Mouse (Mus musculus): ENCODE results near the gene Fndc3b.

The Fndc3b gene

GRCm38 (mm10) chr3:27709096-27709905 lies 1.8 kb downstream of the Fndc3b start:
- DNase-seq = peak; percentile 57 to 68

- no peak for DNase-seq
Measured at GRCm38 (mm10) chr3:27708581-27708980, 2.5 kb downstream of the Fndc3b start.

- no peak for DNase-seq
Measured at GRCm38 (mm10) chr3:27705761-27706160, 5.3 kb downstream of the Fndc3b start.

- no peak for DNase-seq
Measured at GRCm38 (mm10) chr3:27705056-27705455, 6.1 kb downstream of the Fndc3b start.

GRCm38 (mm10) chr3:27704641-27705040 lies 6.5 kb downstream of the Fndc3b start:
- DNase-seq = no peak

GRCm38 (mm10) chr3:27703531-27703930 lies 7.6 kb downstream of the Fndc3b start:
- DNase-seq = no peak

GRCm38 (mm10) chr3:27703081-27703480 lies 8.0 kb downstream of the Fndc3b start:
- DNase-seq = no peak

- DNase-seq = no peak
Measured at GRCm38 (mm10) chr3:27698671-27699070, 12.4 kb downstream of the Fndc3b start.

GRCm38 (mm10) chr3:27696449-27696797 lies 14.7 kb downstream of the Fndc3b start:
- DNase-seq = no peak

- no peak for DNase-seq
Measured at GRCm38 (mm10) chr3:27695612-27696448, 15.3 kb downstream of the Fndc3b start.

- no peak for DNase-seq
Measured at GRCm38 (mm10) chr3:27694586-27694985, 16.5 kb downstream of the Fndc3b start.

- no peak for DNase-seq
Measured at GRCm38 (mm10) chr3:27694111-27694510, 17.0 kb downstream of the Fndc3b start.

- DNase-seq = no peak
Measured at GRCm38 (mm10) chr3:27691486-27692160, 19.5 kb downstream of the Fndc3b start.

- DNase-seq = peak; percentile 76 to 86
Measured at GRCm38 (mm10) chr3:27690030-27690429, 21.1 kb downstream of the Fndc3b start.

GRCm38 (mm10) chr3:27689149-27689865 lies 21.8 kb downstream of the Fndc3b start:
- peak; percentile 66 to 74 for DNase-seq

GRCm38 (mm10) chr3:27686732-27687491 lies 24.2 kb downstream of the Fndc3b start:
- no peak for DNase-seq

GRCm38 (mm10) chr3:27685650-27686208 lies 25.4 kb downstream of the Fndc3b start:
- DNase-seq = peak in 1 of 2 experiments; percentile 56

GRCm38 (mm10) chr3:27685134-27685533 lies 26.0 kb downstream of the Fndc3b start:
- DNase-seq = peak in 1 of 2 experiments; percentile 50

- DNase-seq = no peak
Measured at GRCm38 (mm10) chr3:27683374-27683773, 27.7 kb downstream of the Fndc3b start.

GRCm38 (mm10) chr3:27677574-27677973 lies 33.5 kb downstream of the Fndc3b start:
- DNase-seq = no peak

GRCm38 (mm10) chr3:27673660-27674059 lies 37.4 kb downstream of the Fndc3b start:
- DNase-seq = peak; percentile 53 to 61

All from kidney, postnatal 4 days (tissue).